Mouse (Mus musculus) megakaryocyte, embryonic 14.5 days (primary cell): ENCODE measurements around the gene Actr3.

Source experiments
- FLI1 ChIP-seq: IDR thresholded peaks from 2 replicates; pipeline ENCODE4 v1.6.1; 2012; ENCODE audit warnings: low read length, inconsistent platforms, mixed read lengths
- GATA1 ChIP-seq: IDR thresholded peaks from 3 replicates; pipeline ENCODE4 v1.6.1; 2012; ENCODE audit warnings: mixed read lengths, low read length, inconsistent platforms, borderline replicate concordance

GRCm38 (mm10) chr1:125473126-125473666 is 37.7 kb upstream of the Actr3 start:
- TF ChIP-seq GATA1 (no peak), FLI1 (no peak)
